Mouse (Mus musculus): Measurements from ENCODE around the gene Parp11. TPM values are rescaled to one million over a fixed set of nuclear protein-coding genes. Genes with fewer than 3 reads are reported as not detected.

Gene Parp11
- polyA plus RNA-seq, 1 experiment from 2014 or later, result 69.2 TPM

GRCm38 (mm10) chr6:127433886-127434647 is 12.6 kb upstream of the Parp11 start:
- Histone ChIP-seq H3K9ac (no peak overlapping the region), H3K9me3 (no peaks in the 10 kb centered on the region), H3K27ac (no peak overlapping the region), H3K4me2 (no peak overlapping the region), H3K4me1 (no peaks in the 10 kb centered on the region; the same call in 1 of the 2 replicates), H3K27me3 (no peaks in the 10 kb centered on the region), H3K36me3 (replicated peaks) (no peaks in the 10 kb centered on the region), H3K4me3 (replicated peaks) (no peak overlapping the region)
- no peak for ATAC-seq (ENCODE audit: low FRiP score)
- 76% methylated on average over 9 of the region's 9 CpGs for WGBS

- WGBS, result 89% methylated on average over 4 of the region's 4 CpGs
- no peak overlapping the region for H3K4me2 ChIP-seq
- ATAC-seq (ENCODE audit: low FRiP score), result no peak
- no peaks in the 10 kb centered on the region for H3K9me3 ChIP-seq
- no peaks in the 10 kb centered on the region; the same call in 1 of the 2 replicates for H3K4me1 ChIP-seq
- H3K27me3 ChIP-seq, result no peaks in the 10 kb centered on the region
- no peak overlapping the region for H3K4me3 ChIP-seq (replicated peaks)
- H3K27ac ChIP-seq, result no peak overlapping the region
- no peaks in the 10 kb centered on the region for H3K36me3 ChIP-seq (replicated peaks)
- no peak overlapping the region for H3K9ac ChIP-seq
Measured at GRCm38 (mm10) chr6:127434648-127434984, 12.0 kb upstream of the Parp11 start.

GRCm38 (mm10) chr6:127439063-127439462 is 7.6 kb upstream of the Parp11 start:
- no peak for ATAC-seq (ENCODE audit: low FRiP score)
- 88% methylated on average over 3 of the region's 3 CpGs for WGBS

GRCm38 (mm10) chr6:127439540-127440195 is 7.0 kb upstream of the Parp11 start:
- ATAC-seq (ENCODE audit: low FRiP score), result peak; percentile 33; the same call in 1 of the 2 replicates
- no peak overlapping the region for H3K9ac ChIP-seq
- H3K27ac ChIP-seq, result no peak overlapping the region
- H3K27me3 ChIP-seq, result no peaks in the 10 kb centered on the region
- peaks cover 38% of the 10 kb centered on the region for H3K4me1 ChIP-seq
- H3K9me3 ChIP-seq, result no peaks in the 10 kb centered on the region
- H3K36me3 ChIP-seq (replicated peaks), result no peaks in the 10 kb centered on the region
- H3K4me2 ChIP-seq, result no peak overlapping the region
- H3K4me3 ChIP-seq (replicated peaks), result no peak overlapping the region
- WGBS, result 81% methylated on average over 5 of the region's 5 CpGs

More at GRCm38 (mm10) chr6:127439063-127439462, 7.6 kb upstream of the Parp11 start:
- no peaks in the 10 kb centered on the region for H3K36me3 ChIP-seq (replicated peaks)
- no peaks in the 10 kb centered on the region for H3K9me3 ChIP-seq
- no peak overlapping the region for H3K4me2 ChIP-seq
- no peak overlapping the region for H3K27ac ChIP-seq
- H3K27me3 ChIP-seq, result no peaks in the 10 kb centered on the region
- H3K4me3 ChIP-seq (replicated peaks), result no peak overlapping the region
- H3K9ac ChIP-seq, result no peak overlapping the region
- peaks cover 32% of the 10 kb centered on the region for H3K4me1 ChIP-seq

GRCm38 (mm10) chr6:127440416-127441104 is 6.1 kb upstream of the Parp11 start:
- no peaks in the 10 kb centered on the region for H3K36me3 ChIP-seq (replicated peaks)
- peak overlapping the region; percentile 14; the same call in 1 of the 2 replicates for H3K4me3 ChIP-seq (replicated peaks)
- no peaks in the 10 kb centered on the region for H3K9me3 ChIP-seq
- peak; percentile 91 for ATAC-seq (ENCODE audit: low FRiP score)
- H3K27ac ChIP-seq, result 0 out of 2 replicates have a peak overlapping the region, but pooled peaks have one; percentile 46
- WGBS, result 39% methylated on average over 14 of the region's 14 CpGs
- no peaks in the 10 kb centered on the region for H3K27me3 ChIP-seq
- peaks cover 46% of the 10 kb centered on the region for H3K4me1 ChIP-seq
- no peak overlapping the region for H3K9ac ChIP-seq
- H3K4me2 ChIP-seq, result peak overlapping the region; percentile 46

GRCm38 (mm10) chr6:127442584-127442983 is 4.1 kb upstream of the Parp11 start:
- no peak overlapping the region for H3K4me3 ChIP-seq (replicated peaks)
- H3K36me3 ChIP-seq (replicated peaks), result no peaks in the 10 kb centered on the region
- no peak overlapping the region for H3K4me2 ChIP-seq
- H3K27ac ChIP-seq, result no peak overlapping the region
- no peak for ATAC-seq (ENCODE audit: low FRiP score)
- no peaks in the 10 kb centered on the region for H3K27me3 ChIP-seq
- H3K9ac ChIP-seq, result no peak overlapping the region
- H3K4me1 ChIP-seq, result peaks cover 49% of the 10 kb centered on the region
- no peaks in the 10 kb centered on the region for H3K9me3 ChIP-seq
- 54% methylated on average over 4 of the region's 4 CpGs for WGBS

- no peaks in the 10 kb centered on the region for H3K27me3 ChIP-seq
- H3K4me1 ChIP-seq, result peaks cover 62% of the 10 kb centered on the region
- ATAC-seq (ENCODE audit: low FRiP score), result no peak
- H3K4me2 ChIP-seq, result no peak overlapping the region
- no peak overlapping the region for H3K9ac ChIP-seq
- no peaks in the 10 kb centered on the region for H3K36me3 ChIP-seq (replicated peaks)
- peak overlapping the region; percentile 43; the same call in 1 of the 2 replicates for H3K27ac ChIP-seq
- no peak overlapping the region for H3K4me3 ChIP-seq (replicated peaks)
- H3K9me3 ChIP-seq, result no peaks in the 10 kb centered on the region
- WGBS, result 4% methylated on average over 2 of the region's 2 CpGs
Measured at GRCm38 (mm10) chr6:127443910-127444309, 2.7 kb upstream of the Parp11 start.

- no peak for ATAC-seq (ENCODE audit: low FRiP score)
- H3K4me1 ChIP-seq, result peaks cover 67% of the 10 kb centered on the region
- H3K27ac ChIP-seq, result peak overlapping the region; percentile 43; the same call in 1 of the 2 replicates
Measured at GRCm38 (mm10) chr6:127444466-127444865, 2.2 kb upstream of the Parp11 start.

GRCm38 (mm10) chr6:127447686-127448460 is 1.2 kb downstream of the Parp11 start:
- H3K27ac ChIP-seq, result peak overlapping the region; percentile 99
- H3K4me1 ChIP-seq, result peaks cover 62% of the 10 kb centered on the region
- WGBS, result 69% methylated on average over 10 of the region's 10 CpGs

More at GRCm38 (mm10) chr6:127444466-127444865, 2.2 kb upstream of the Parp11 start:
- Histone ChIP-seq H3K9me3 (no peaks in the 10 kb centered on the region), H3K4me2 (no peak overlapping the region), H3K36me3 (replicated peaks) (no peaks in the 10 kb centered on the region), H3K27me3 (no peaks in the 10 kb centered on the region), H3K4me3 (replicated peaks) (no peak overlapping the region), H3K9ac (no peak overlapping the region)
- WGBS, result 28% methylated on average over 4 of the region's 4 CpGs

GRCm38 (mm10) chr6:127448869-127449268 is 2.2 kb downstream of the Parp11 start:
- Histone ChIP-seq H3K9me3 (no peaks in the 10 kb centered on the region), H3K27me3 (no peaks in the 10 kb centered on the region), H3K9ac (no peak overlapping the region), H3K4me2 (no peak overlapping the region), H3K4me1 (peaks cover 53% of the 10 kb centered on the region), H3K27ac (peak overlapping the region; percentile 99), H3K4me3 (replicated peaks) (no peak overlapping the region), H3K36me3 (replicated peaks) (no peaks in the 10 kb centered on the region)
- no peak for ATAC-seq (ENCODE audit: low FRiP score)
- WGBS, result 39% methylated on average over 2 of the region's 2 CpGs

More at GRCm38 (mm10) chr6:127447686-127448460, 1.2 kb downstream of the Parp11 start:
- Histone ChIP-seq H3K9me3 (no peaks in the 10 kb centered on the region), H3K4me2 (no peak overlapping the region), H3K36me3 (replicated peaks) (no peaks in the 10 kb centered on the region), H3K4me3 (replicated peaks) (no peak overlapping the region), H3K9ac (no peak overlapping the region), H3K27me3 (no peaks in the 10 kb centered on the region)
- ATAC-seq (ENCODE audit: low FRiP score), result no peak

- H3K4me3 ChIP-seq (replicated peaks), result no peak overlapping the region
- no peaks in the 10 kb centered on the region for H3K9me3 ChIP-seq
- H3K9ac ChIP-seq, result no peak overlapping the region; the same call in 1 of the 2 replicates
- H3K4me2 ChIP-seq, result peak overlapping the region; percentile 28
- peaks cover 51% of the 10 kb centered on the region for H3K4me1 ChIP-seq
- no peaks in the 10 kb centered on the region for H3K27me3 ChIP-seq
- WGBS, result 7% methylated on average over 10 of the region's 10 CpGs
- H3K36me3 ChIP-seq (replicated peaks), result no peaks in the 10 kb centered on the region
- H3K27ac ChIP-seq, result peak overlapping the region; percentile 99
- ATAC-seq (ENCODE audit: low FRiP score), result peak; percentile 77
Measured at GRCm38 (mm10) chr6:127449531-127450422, 3.1 kb downstream of the Parp11 start.
